Mouse (Mus musculus) midbrain, embryonic 16.5 days (tissue): Measurements from ENCODE around the gene Pdgfb. TPM values are rescaled to one million over a fixed set of nuclear protein-coding genes. Genes with fewer than 3 reads are reported as not detected.

Experiments
- ATAC-seq: fragments of 200-750 bp; cut with Nextera tagmentation; 2 replicates; pipeline ENCODE4 v1.8.0; 2017; ENCODE audit warnings: moderate TSS enrichment
- H3K27ac ChIP-seq: fragments of 300-500 bp; sonication (generic); 2 replicates; pipeline ENCODE4 v1.5.1; 2014; ENCODE audit warnings: mild to moderate bottlenecking, low read length, mixed read lengths
- H3K27me3 ChIP-seq: fragments of 300-500 bp; sonication (generic); 2 replicates; pipeline ENCODE4 v1.6.1; 2014; ENCODE audit warnings: low read depth, low read length, mixed read lengths; ENCODE audit not compliant: control insufficient read depth, insufficient read depth
- H3K36me3 ChIP-seq: fragments of 300-500 bp; sonication (generic); 2 replicates; pipeline ENCODE4 v1.6.1; 2014; ENCODE audit warnings: mild to moderate bottlenecking, low read length, moderate library complexity, mixed read lengths; ENCODE audit not compliant: control insufficient read depth, insufficient read depth
- H3K4me1 ChIP-seq: fragments of 300-500 bp; sonication (generic); 2 replicates; pipeline ENCODE4 v1.6.1; 2014; ENCODE audit warnings: mild to moderate bottlenecking, low read length, mixed read lengths; ENCODE audit not compliant: control insufficient read depth, insufficient read depth
- H3K4me2 ChIP-seq: fragments of 300-500 bp; sonication (generic); 2 replicates; pipeline ENCODE4 v1.6.1; 2014; ENCODE audit warnings: mild to moderate bottlenecking, low read length, mixed read lengths
- H3K4me3 ChIP-seq: fragments of 300-500 bp; sonication (generic); 2 replicates; pipeline ENCODE4 v1.5.1; 2014; ENCODE audit warnings: low read depth, mild to moderate bottlenecking, low read length, moderate library complexity, mixed read lengths
- H3K9ac ChIP-seq: fragments of 300-500 bp; sonication (generic); 2 replicates; pipeline ENCODE4 v1.6.1; 2014; ENCODE audit warnings: low read depth, low read length, mixed read lengths
- H3K9me3 ChIP-seq: fragments of 300-500 bp; sonication (generic); replicated peaks from 2 replicates; pipeline ENCODE4 v1.6.1; 2014; ENCODE audit warnings: mild to moderate bottlenecking, low read length, mixed read lengths; ENCODE audit not compliant: control insufficient read depth, poor library complexity, severe bottlenecking
- WGBS: fragments of 180-500 bp; shearing (Covaris S2); extraction: QIAGEN DNeasy Blood & Tissue Kit; methylation state at CpG from one replicate; pipeline ENCODE4 v1.1.7; 2014; 5-methylcytosine and 5-hydroxymethylcytosine counted together
- microRNA-seq: library from miRNA; unstranded; fragments of <30 nt; microRNA quantifications from one replicate; pipeline ENCODE4, GENCODE M21; 2017
- polyA plus RNA-seq: library from polyadenylated mRNA; unstranded; fragments of >200 nt; fragmentation: Nextera tagmentation; extraction: Ambion mirVana; gene quantifications from 2 replicates; pipeline ENCODE4 v1.2.1, GENCODE M21; 2015

The Pdgfb gene
- polyA plus RNA-seq, 1 experiment from 2014 or later = 6.8 TPM

GRCm38 (mm10) chr15:79950250-79951025 is 64.3 kb downstream of the Pdgfb start:
- Histone ChIP-seq H3K27me3 (no peaks in the 10 kb centered on the region), H3K36me3 (no peaks in the 10 kb centered on the region), H3K4me3 (peak overlapping the region; percentile 40), H3K4me1 (peaks cover 20% of the 10 kb centered on the region), H3K9ac (peak overlapping the region; percentile 68), H3K27ac (peak overlapping the region; percentile 74), H3K9me3 (no peaks in the 10 kb centered on the region), H3K4me2 (peak overlapping the region; percentile 82)
- WGBS = 2% methylated on average over 24 of the region's 24 CpGs
- peak; percentile 78 for ATAC-seq

GRCm38 (mm10) chr15:79947681-79948080 is 67.1 kb downstream of the Pdgfb start:
- ATAC-seq = no peak
- WGBS = 72% methylated on average over 6 of the region's 6 CpGs

GRCm38 (mm10) chr15:79946790-79947189 is 68.0 kb downstream of the Pdgfb start:
- Histone ChIP-seq H3K9me3 (no peaks in the 10 kb centered on the region), H3K27ac (no peak overlapping the region), H3K36me3 (no peaks in the 10 kb centered on the region), H3K4me1 (peaks cover 20% of the 10 kb centered on the region), H3K27me3 (no peaks in the 10 kb centered on the region), H3K4me3 (no peak overlapping the region), H3K4me2 (no peak overlapping the region), H3K9ac (no peak overlapping the region)
- ATAC-seq = no peak
- 61% methylated on average over 9 of the region's 9 CpGs for WGBS

More at GRCm38 (mm10) chr15:79947681-79948080, 67.1 kb downstream of the Pdgfb start:
- Histone ChIP-seq H3K4me3 (no peak overlapping the region), H3K9me3 (no peaks in the 10 kb centered on the region), H3K27ac (no peak overlapping the region), H3K4me2 (no peak overlapping the region), H3K27me3 (no peaks in the 10 kb centered on the region), H3K4me1 (peaks cover 20% of the 10 kb centered on the region), H3K9ac (no peak overlapping the region), H3K36me3 (no peaks in the 10 kb centered on the region)

- Histone ChIP-seq H3K9ac (no peak overlapping the region), H3K36me3 (no peaks in the 10 kb centered on the region), H3K4me2 (no peak overlapping the region), H3K9me3 (no peaks in the 10 kb centered on the region), H3K27ac (no peak overlapping the region), H3K27me3 (no peaks in the 10 kb centered on the region), H3K4me1 (peaks cover 16% of the 10 kb centered on the region), H3K4me3 (no peak overlapping the region)
- WGBS = 11% methylated on average over 4 of the region's 4 CpGs
- peak; percentile 69; the same call in 1 of the 2 replicates for ATAC-seq
These were observed 68.8 kb downstream of the Pdgfb start for GRCm38 (mm10) chr15:79946022-79946421.

Small RNA genes lying within 50 kb of the gene (microRNA-seq; reads per million reads assigned to microRNA genes)
- gene Mir7213 = 0.86 reads per million

Other genes with a start within 250 kb of the Pdgfb start
- gene Dnal4, start 237.1 kb downstream of the Pdgfb start, polyA plus RNA-seq = 69.0 and 76.5 TPM in 2 replicates
- gene Nptxr, start 210.2 kb downstream of the Pdgfb start, polyA plus RNA-seq = 55.0 and 62.1 TPM in 2 replicates
- 0.74 and 1.3 TPM in 2 replicates for gene Npcd, start 180.7 kb downstream of the Pdgfb start, polyA plus RNA-seq
- gene Cbx6, start 180.3 kb downstream of the Pdgfb start, polyA plus RNA-seq = 73.2 and 73.7 TPM in 2 replicates
- gene Apobec3, start 123.3 kb downstream of the Pdgfb start, polyA plus RNA-seq = 3.8 and 4.2 TPM in 2 replicates
- 4.8 and 5.0 TPM in 2 replicates for gene Cbx7, start 43.9 kb downstream of the Pdgfb start, polyA plus RNA-seq
- 66.2 and 83.9 TPM in 2 replicates for gene Syngr1, start 76.4 kb upstream of the Pdgfb start, polyA plus RNA-seq
- 524 and 548 TPM in 2 replicates for gene Rpl3, start 76.9 kb upstream of the Pdgfb start, polyA plus RNA-seq
- 35.9 and 38.3 TPM in 2 replicates for gene Tab1, start 118.2 kb upstream of the Pdgfb start, polyA plus RNA-seq
- 14.1 and 15.2 TPM in 2 replicates for gene Mgat3, start 158.7 kb upstream of the Pdgfb start, polyA plus RNA-seq
- gene Mief1, start 219.0 kb upstream of the Pdgfb start, polyA plus RNA-seq = 35.2 and 37.4 TPM in 2 replicates
- 5.5 TPM in 1 of 2 replicates, not detected in the other for gene AC140267.1, start 220.9 kb upstream of the Pdgfb start, polyA plus RNA-seq
- gene Atf4, start 240.2 kb upstream of the Pdgfb start, polyA plus RNA-seq = 125 and 131 TPM in 2 replicates
- gene Rps19bp1, start 249.3 kb upstream of the Pdgfb start, polyA plus RNA-seq = 74.9 and 79.6 TPM in 2 replicates